Mouse (Mus musculus) embryonic facial prominence, embryonic 12.5 days (tissue): ENCODE measurements around the gene Glis3. TPM values are rescaled to one million over a fixed set of nuclear protein-coding genes. Genes with fewer than 3 reads are reported as not detected.
A peak's percentile ranks its signal among the peaks of the same experiment; 100 is the strongest.

Experiments
- ATAC-seq: fragments of 200-750 bp; cut with Nextera tagmentation; 2 replicates; pipeline ENCODE4 v1.8.0; 2017; ENCODE audit not compliant: insufficient number of reproducible peaks, insufficient read depth, low FRiP score, low TSS enrichment
- H3K27ac ChIP-seq: fragments of 300-500 bp; sonication (generic); 2 replicates; pipeline ENCODE4 v1.5.1; 2016; ENCODE audit warnings: mild to moderate bottlenecking
- H3K27me3 ChIP-seq: fragments of 300-500 bp; sonication (generic); 2 replicates; pipeline ENCODE4 v1.6.1; 2016; ENCODE audit warnings: mild to moderate bottlenecking, moderate library complexity
- H3K36me3 ChIP-seq: fragments of 300-500 bp; sonication (generic); 2 replicates; pipeline ENCODE4 v1.6.1; 2016; ENCODE audit warnings: mild to moderate bottlenecking
- H3K4me1 ChIP-seq: fragments of 300-500 bp; sonication (generic); 2 replicates; pipeline ENCODE4 v1.6.1; 2016
- H3K4me2 ChIP-seq: fragments of 300-500 bp; sonication (generic); replicated peaks from 2 replicates; pipeline ENCODE4 v1.6.1; 2016; ENCODE audit warnings: mild to moderate bottlenecking, moderate library complexity
- H3K4me3 ChIP-seq: fragments of 300-500 bp; sonication (generic); 2 replicates; pipeline ENCODE4 v1.5.1; 2016; ENCODE audit warnings: mild to moderate bottlenecking
- H3K9ac ChIP-seq: fragments of 300-500 bp; sonication (generic); 2 replicates; pipeline ENCODE4 v1.6.1; 2016; ENCODE audit warnings: mild to moderate bottlenecking, moderate library complexity
- H3K9me3 ChIP-seq: fragments of 300-500 bp; sonication (generic); 2 replicates; pipeline ENCODE4 v1.6.1; 2016; ENCODE audit warnings: mild to moderate bottlenecking, moderate library complexity
- WGBS: fragments of 180-500 bp; shearing (Covaris S2); methylation state at CpG from one replicate; pipeline ENCODE4 v1.1.7; 2016; 5-methylcytosine and 5-hydroxymethylcytosine counted together
- polyA plus RNA-seq: library from polyadenylated mRNA; unstranded; fragments of >200 nt; fragmentation: Nextera tagmentation; extraction: Ambion mirVana; gene quantifications from 2 replicates; pipeline ENCODE4 v1.2.1, GENCODE M21; 2016

Glis3 gene
- 7.8 and 8.6 TPM in 2 replicates for polyA plus RNA-seq

DNA sequence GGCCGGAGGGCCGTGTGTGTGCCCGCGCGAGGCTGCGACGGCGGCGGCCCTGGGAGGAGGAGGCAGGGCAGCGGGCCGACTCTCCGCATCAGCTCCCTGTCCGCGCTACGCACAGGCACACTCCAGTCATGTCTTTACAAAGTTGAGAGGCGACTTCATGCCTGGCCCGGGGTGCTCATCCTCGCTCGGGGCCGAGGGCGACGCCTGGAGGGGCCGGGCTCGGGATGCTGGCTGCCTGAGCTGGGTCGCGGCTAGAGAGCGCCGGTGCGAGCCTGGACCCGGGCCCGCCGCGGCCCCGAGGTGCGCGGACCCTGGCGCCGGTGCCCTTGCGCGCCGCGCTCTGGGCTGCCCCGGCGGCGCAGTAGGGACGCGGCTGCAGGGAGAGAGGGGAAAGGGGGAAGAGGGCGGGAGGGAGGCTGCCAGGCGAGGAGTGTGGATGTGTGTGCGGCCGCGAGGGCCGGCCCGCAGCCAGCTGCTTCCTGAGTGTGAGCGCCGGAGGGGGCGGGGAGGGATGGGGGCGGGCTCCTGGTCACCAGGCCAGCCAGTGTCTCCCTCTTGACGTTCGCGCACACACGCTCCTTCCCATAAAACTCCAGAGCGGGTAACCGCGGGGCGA, at the start of gene Glis3:
TSS of gene Glis3 (minus strand) at position 302 of the 616 bp plus-strand sequence.
- peak within 1 kb of the TSS; percentile 72 for H3K9ac ChIP-seq
- peaks cover 37% of the 10 kb centered on the region for H3K27me3 ChIP-seq
- no peaks in the 10 kb centered on the region for H3K36me3 ChIP-seq
- H3K4me2 ChIP-seq = peak within 1 kb of the TSS; percentile 98
- H3K27ac ChIP-seq = no peak within 1 kb of the TSS
- H3K4me3 ChIP-seq = peak within 1 kb of the TSS; percentile 65
- peak; percentile 90 for ATAC-seq
- H3K4me1 ChIP-seq = peaks cover 14% of the 10 kb centered on the region
- under 1% methylated on average over 61 of the region's 66 CpGs for whole genome bisulfite sequencing
- no peaks in the 10 kb centered on the region for H3K9me3 ChIP-seq

DNA sequence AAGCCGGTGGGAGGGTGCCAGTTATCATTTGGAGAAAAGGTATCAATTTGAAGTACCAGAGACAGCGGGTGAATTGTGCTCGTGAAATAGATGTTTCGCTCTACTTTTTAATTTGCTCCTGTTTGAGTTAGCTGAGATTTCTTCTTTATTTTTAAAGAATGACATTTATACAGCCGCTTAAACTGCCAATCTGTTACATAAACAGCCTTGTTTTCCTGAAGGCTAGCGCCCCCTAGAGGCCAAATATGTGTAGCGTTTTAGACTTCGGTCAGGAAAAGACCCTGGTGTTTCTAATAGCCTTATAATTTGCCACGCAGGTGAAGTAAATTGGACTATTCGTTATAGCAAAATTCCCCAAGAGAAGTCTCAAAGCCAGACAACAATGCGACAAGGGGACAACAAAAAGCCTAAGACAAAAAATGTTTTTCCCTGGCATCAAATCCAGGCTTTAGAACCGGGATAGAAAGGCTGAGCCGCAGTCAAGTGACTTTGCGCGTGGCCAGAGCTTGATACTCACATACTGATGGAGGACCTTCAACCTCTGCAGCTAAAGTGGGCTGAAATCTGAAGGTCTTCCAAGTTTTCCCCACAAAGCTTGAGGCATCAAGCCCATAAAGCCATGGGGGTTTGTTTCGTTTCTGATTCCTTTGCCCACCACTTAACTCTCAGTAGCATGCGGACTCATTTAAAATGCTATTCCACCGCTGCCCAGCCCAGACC, 46.4 kb upstream of the Glis3 start:
- H3K4me1 ChIP-seq = no peaks in the 10 kb centered on the region
- ATAC-seq = no peak
- no peak overlapping the region for H3K27ac ChIP-seq
- H3K36me3 ChIP-seq = no peaks in the 10 kb centered on the region
- H3K27me3 ChIP-seq = no peaks in the 10 kb centered on the region
- no peak overlapping the region for H3K4me2 ChIP-seq
- H3K9me3 ChIP-seq = no peaks in the 10 kb centered on the region
- no peak overlapping the region for H3K4me3 ChIP-seq
- no peak overlapping the region for H3K9ac ChIP-seq
- 59% methylated on average over 18 of the region's 18 CpGs for WGBS

DNA sequence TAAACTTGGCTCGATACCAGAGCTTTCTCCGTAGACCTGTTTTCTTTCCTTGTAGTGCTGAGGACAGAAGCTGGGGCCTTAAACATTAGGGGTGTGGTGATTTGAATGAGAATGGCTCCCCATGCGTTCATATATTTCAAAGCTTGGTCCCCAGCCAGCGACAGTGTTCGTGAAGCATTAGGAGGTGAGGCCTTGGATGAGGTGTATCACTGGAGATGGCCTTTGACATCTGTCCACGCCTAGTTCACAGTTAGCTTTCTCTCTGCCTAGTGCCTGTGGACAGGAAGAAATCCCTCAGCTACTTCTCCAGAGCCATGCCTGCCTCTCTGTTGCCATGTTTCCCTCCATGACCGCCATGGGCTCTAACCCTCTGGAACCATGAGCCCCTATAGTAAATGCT, 44.8 kb upstream of the Glis3 start:
- no peaks in the 10 kb centered on the region for H3K27me3 ChIP-seq
- no peaks in the 10 kb centered on the region for H3K9me3 ChIP-seq
- no peak overlapping the region for H3K27ac ChIP-seq
- H3K4me1 ChIP-seq = no peaks in the 10 kb centered on the region
- no peak for ATAC-seq
- H3K9ac ChIP-seq = no peak overlapping the region
- H3K4me2 ChIP-seq = no peak overlapping the region
- H3K4me3 ChIP-seq = no peak overlapping the region
- H3K36me3 ChIP-seq = no peaks in the 10 kb centered on the region
- 90% methylated on average over 7 of the region's 7 CpGs for WGBS

DNA sequence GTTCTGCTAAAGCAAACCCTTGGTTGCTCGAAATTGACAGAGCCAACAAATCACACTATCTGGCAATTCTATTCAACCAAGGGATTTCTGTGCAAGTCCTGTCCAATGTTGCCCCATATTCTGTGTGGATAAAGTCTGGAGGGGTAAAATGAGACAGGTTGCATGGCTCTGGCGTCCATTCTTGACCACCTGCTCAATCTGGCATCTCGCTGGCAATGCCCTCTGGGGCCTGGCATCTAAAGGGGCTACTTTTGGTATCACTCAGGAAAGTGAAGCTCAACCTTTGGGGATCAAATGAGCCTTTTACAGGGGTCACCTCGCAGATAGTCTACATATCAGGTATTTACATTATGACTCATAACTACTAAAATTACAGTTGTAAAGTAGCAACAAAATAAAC, 42.7 kb upstream of the Glis3 start:
- Histone ChIP-seq H3K27me3 (no peaks in the 10 kb centered on the region), H3K36me3 (no peaks in the 10 kb centered on the region), H3K27ac (no peak overlapping the region), H3K4me2 (no peak overlapping the region), H3K9me3 (no peaks in the 10 kb centered on the region), H3K4me1 (no peaks in the 10 kb centered on the region), H3K4me3 (no peak overlapping the region), H3K9ac (no peak overlapping the region)
- no peak for ATAC-seq
- 79% methylated on average over 4 of the region's 4 CpGs for WGBS

DNA sequence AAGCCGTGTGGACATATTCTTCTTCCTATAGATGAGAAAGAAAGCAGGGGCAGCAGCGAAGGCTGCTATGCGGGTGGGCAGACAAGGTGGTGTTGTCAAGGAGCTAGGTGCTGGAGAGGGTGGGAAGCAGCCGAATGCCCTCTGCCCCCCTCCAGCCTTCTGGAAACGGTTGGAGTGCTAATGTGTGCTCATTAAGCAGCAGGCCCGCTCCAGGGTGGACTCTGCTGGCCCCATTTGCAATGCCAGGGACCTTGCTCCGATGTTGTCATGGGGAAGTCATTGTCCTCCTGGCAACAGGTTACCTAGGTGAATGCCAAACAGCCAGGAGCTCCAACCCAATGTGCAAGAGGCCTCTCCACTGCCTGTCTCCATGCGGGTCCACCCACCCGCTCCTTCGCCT, 42.0 kb upstream of the Glis3 start:
- no peaks in the 10 kb centered on the region for H3K27me3 ChIP-seq
- no peak overlapping the region for H3K9ac ChIP-seq
- WGBS = 90% methylated on average over 10 of the region's 10 CpGs
- no peak overlapping the region for H3K4me3 ChIP-seq
- no peak for ATAC-seq
- no peaks in the 10 kb centered on the region for H3K9me3 ChIP-seq
- no peaks in the 10 kb centered on the region for H3K36me3 ChIP-seq
- no peak overlapping the region for H3K27ac ChIP-seq
- no peaks in the 10 kb centered on the region for H3K4me1 ChIP-seq
- no peak overlapping the region for H3K4me2 ChIP-seq

DNA sequence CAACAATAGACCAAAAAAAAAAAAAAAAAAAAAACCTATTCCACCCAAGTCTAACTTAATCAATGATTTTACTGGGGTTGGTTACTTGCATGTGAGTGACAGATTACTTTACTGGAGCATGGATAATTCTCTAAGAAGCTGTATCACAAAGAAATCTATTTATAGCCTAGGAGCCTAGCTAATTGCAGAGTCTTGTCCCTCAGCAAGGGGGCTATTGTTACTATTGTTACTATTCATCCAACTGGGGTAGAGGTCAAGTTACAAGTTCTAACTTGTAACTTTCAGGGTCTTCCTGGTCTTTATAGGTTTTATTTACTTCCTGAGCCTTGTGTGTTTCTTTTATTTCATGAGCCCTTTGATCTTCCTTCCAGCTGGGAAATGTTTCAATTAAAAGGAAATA, 40.1 kb upstream of the Glis3 start:
- Histone ChIP-seq H3K27me3 (no peaks in the 10 kb centered on the region), H3K4me3 (no peak overlapping the region), H3K9ac (no peak overlapping the region), H3K4me2 (no peak overlapping the region), H3K9me3 (no peaks in the 10 kb centered on the region), H3K36me3 (no peaks in the 10 kb centered on the region), H3K4me1 (no peaks in the 10 kb centered on the region), H3K27ac (no peak overlapping the region)
- no peak for ATAC-seq

DNA sequence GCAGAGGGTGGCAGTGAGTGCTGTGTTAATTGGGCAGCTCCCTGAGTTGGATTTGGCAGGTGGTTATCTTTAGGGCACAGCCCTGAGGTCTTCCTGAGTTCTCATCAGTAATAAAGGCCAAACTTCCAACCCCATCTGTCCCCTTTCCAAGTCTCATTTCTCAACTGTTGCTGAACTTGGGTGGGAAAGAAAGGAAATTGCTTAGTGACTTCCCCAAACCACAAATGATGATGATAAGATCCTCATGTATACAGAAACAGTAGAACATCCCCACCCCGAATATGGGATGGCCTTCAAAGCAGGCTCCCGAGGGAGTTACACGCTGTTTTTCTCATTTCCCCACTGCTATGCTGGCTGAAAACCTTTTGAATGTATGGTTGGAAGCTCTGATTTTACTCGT, 34.8 kb upstream of the Glis3 start:
- Histone ChIP-seq H3K4me2 (no peak overlapping the region), H3K27me3 (no peaks in the 10 kb centered on the region), H3K4me1 (no peaks in the 10 kb centered on the region), H3K9me3 (no peaks in the 10 kb centered on the region), H3K36me3 (no peaks in the 10 kb centered on the region), H3K4me3 (no peak overlapping the region), H3K9ac (no peak overlapping the region), H3K27ac (no peak overlapping the region)
- WGBS = 76% methylated on average over 4 of the region's 4 CpGs
- ATAC-seq = no peak

DNA sequence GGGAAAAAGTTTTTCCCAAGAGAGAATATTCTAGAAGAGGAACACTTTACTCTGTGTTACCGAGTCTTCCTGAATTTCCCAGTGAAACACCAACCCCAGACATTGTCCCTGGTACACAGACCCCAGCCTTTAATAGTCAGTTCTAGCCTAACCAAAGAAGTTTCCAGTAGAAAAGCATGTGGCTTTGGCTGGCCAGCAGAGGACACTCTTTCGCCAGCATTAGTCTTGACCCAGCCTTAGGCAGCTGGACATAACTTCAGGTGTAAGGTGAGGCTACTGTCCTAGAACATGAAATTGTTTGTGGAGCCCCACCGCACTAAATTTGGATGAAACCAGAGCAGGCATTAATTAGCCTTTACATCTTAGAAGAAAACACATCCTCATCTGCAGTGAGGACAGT, 17.8 kb upstream of the Glis3 start:
- Histone ChIP-seq H3K9me3 (no peaks in the 10 kb centered on the region), H3K36me3 (no peaks in the 10 kb centered on the region), H3K9ac (no peak overlapping the region), H3K4me1 (no peaks in the 10 kb centered on the region), H3K27ac (no peak overlapping the region), H3K4me3 (no peak overlapping the region), H3K27me3 (no peaks in the 10 kb centered on the region), H3K4me2 (no peak overlapping the region)
- 60% methylated on average over 3 of the region's 3 CpGs for WGBS
- ATAC-seq = no peak

DNA sequence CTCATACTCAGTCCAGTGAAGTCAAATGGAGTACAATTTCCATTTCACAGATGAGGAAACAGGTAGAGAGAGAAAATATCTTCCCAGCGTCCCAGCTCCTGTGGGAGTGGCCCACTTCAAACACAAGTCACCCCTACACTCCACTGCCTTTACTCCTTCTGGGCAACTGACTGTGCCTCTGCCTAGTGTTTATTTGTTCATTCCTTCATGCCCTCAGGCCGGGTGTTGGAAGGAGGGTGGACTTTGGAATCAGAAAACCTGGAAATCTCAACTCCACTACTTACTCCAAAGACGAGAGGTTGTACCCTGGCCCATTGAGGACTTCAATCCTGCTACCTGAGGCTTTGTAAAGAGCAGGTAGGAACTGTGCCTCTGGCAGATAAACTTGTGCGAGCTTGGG, 6.5 kb upstream of the Glis3 start:
- 69% methylated on average over 4 of the region's 4 CpGs for WGBS

DNA sequence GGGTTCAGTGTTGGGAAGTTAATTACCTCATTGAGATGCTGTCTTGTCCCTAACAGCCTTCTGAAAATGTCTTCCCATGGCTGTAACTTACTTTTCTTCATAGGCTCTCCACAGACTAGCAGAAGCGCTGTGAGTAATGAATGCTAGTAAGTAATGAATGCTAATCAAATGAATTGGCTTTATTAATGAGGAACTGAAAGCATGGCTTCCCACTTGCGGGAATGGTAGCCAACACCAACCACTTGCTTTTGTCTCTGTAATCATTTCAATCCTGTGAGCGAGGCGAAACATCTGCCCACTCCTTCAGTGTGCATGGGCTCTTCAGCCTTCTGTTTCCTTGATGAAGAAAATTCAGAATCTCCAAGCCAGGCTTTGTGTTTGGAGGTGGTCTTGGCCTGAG, 5.6 kb upstream of the Glis3 start:
- Histone ChIP-seq H3K4me3 (no peak overlapping the region), H3K9me3 (no peaks in the 10 kb centered on the region), H3K27me3 (peaks cover 10% of the 10 kb centered on the region), H3K4me1 (no peaks in the 10 kb centered on the region), H3K9ac (no peak overlapping the region), H3K27ac (no peak overlapping the region), H3K36me3 (no peaks in the 10 kb centered on the region), H3K4me2 (no peak overlapping the region)
- ATAC-seq = no peak
- 91% methylated on average over 4 of the region's 4 CpGs for WGBS

More for the DNA sequence above, 6.5 kb upstream of the Glis3 start:
- H3K4me3 ChIP-seq = no peak overlapping the region
- H3K4me2 ChIP-seq = no peak overlapping the region
- no peak overlapping the region for H3K9ac ChIP-seq
- no peak overlapping the region for H3K27ac ChIP-seq
- H3K27me3 ChIP-seq = peaks cover 3% of the 10 kb centered on the region; the same call in 1 of the 2 replicates
- ATAC-seq = no peak
- H3K9me3 ChIP-seq = no peaks in the 10 kb centered on the region
- H3K36me3 ChIP-seq = no peaks in the 10 kb centered on the region
- no peaks in the 10 kb centered on the region for H3K4me1 ChIP-seq

DNA sequence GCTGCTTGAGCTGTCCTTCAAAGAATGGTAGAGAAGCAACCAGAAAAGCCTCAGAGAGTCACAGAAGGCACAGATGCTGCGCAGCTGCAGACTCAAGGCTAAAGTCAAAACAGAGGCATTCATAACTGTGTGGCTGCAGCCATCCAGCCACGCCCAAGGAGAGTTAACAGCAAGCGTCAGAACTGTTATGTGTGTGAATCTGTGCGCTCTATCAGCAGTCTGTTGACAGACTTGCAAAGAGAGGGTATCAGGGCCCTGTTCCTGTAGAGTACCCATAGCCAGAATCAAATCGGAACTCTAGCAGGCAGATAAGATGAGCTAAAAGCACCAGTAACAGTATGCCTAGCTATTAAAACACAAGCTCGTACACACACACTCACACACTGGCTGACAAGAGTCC, 4.5 kb upstream of the Glis3 start:
- Histone ChIP-seq H3K9me3 (no peaks in the 10 kb centered on the region), H3K27me3 (peaks cover 12% of the 10 kb centered on the region), H3K4me3 (no peak overlapping the region), H3K9ac (no peak overlapping the region), H3K4me1 (peaks cover under 1% of the 10 kb centered on the region; the same call in 1 of the 2 replicates), H3K36me3 (no peaks in the 10 kb centered on the region), H3K4me2 (no peak overlapping the region), H3K27ac (no peak overlapping the region)
- 80% methylated on average over 6 of the region's 6 CpGs for WGBS
- ATAC-seq = no peak

DNA sequence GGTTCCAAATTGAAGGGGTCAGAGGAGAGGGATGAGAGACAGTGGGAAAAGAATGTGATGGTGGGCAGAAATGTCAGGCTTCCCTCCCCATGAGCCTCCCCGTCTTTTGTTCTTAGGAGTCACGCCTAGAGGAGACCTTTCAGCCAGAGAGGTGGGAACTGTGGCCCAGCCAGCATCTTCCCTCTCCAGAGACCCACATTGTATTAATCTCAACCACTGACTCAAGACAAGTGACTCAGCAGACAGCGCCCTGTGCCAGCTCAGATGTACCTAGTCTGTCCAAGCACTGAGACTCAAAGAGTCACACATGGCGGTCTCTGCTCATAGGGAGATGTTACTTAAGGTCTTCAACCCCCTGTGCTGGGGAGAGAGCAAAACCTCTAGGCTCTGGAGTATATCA, 3.5 kb upstream of the Glis3 start:
- Histone ChIP-seq H3K4me1 (peaks cover 8% of the 10 kb centered on the region; the same call in 1 of the 2 replicates), H3K27ac (no peak overlapping the region), H3K36me3 (no peaks in the 10 kb centered on the region), H3K9ac (no peak overlapping the region), H3K4me3 (no peak overlapping the region), H3K4me2 (no peak overlapping the region), H3K9me3 (no peaks in the 10 kb centered on the region), H3K27me3 (peaks cover 22% of the 10 kb centered on the region)
- no peak for ATAC-seq
- 84% methylated on average over 4 of the region's 4 CpGs for WGBS
